Mouse (Mus musculus): Measurements from ENCODE around the gene Scap.

- TF ChIP-seq GATA1 (IDR thresholded peaks at IDR 0.05; ENCODE audit: borderline replicate concordance, low read length) (no peak), CTCF (IDR thresholded peaks at IDR 0.05; ENCODE audit: low read depth, low read length) (no peak), TAL1 (conservative IDR thresholded peaks at IDR 0.05; ENCODE audit: low read depth, low read length) (no peak), POLR2AphosphoS5 (IDR thresholded peaks at IDR 0.05; ENCODE audit: insufficient replicate concordance, low read depth, low read length) (no peak)
Observed at GRCm38 (mm10) chr9:110412926-110413325, 79.8 kb downstream of the Scap start.

Data from G1E (cell line).